ENCODE assay signal across 8 mouse cellular contexts in genomic region chr3:94886316-94887224, GRCm38 (mm10). TPM values are rescaled to one million over a fixed set of nuclear protein-coding genes. Genes with fewer than 3 reads are reported as not detected.
A peak's percentile ranks its signal among the peaks of the same experiment; 100 is the strongest.
DNase-seq lines count a peak whose midpoint lies in the region; ATAC-seq and TF ChIP-seq lines count a peak whose summit lies in the region.

Psmb4 (minus strand) TSS chr3:94886961.

- TF ChIP-seq CTCF in bone marrow, adult 2 months (IDR thresholded peaks at IDR 0.05; ENCODE audit: control insufficient read depth, insufficient read depth, low read length): no peak

- peak; percentile 93 for DNase-seq in A20 (ENCODE audit: low read depth, low spot score)
- peak; percentile 87 to 89 for DNase-seq in heart, adult 9 months (ENCODE audit: low spot score in 2 of 2)
- peak; percentile 59 to 71 for DNase-seq in monocyte, adult 2 months (ENCODE audit: low read depth in 1 of 2, low spot score in 2 of 2)
- peak; percentile 83 to 86 for DNase-seq in spleen, postnatal 36 days (ENCODE audit: low spot score in 2 of 2)

- peak within 1 kb of the TSS; percentile 93 for H3K4me3 ChIP-seq in bone marrow, adult 2 months (replicated peaks; ENCODE audit: control insufficient read depth, low read depth, low read length)
- H3K4me3 ChIP-seq in embryonic facial prominence, embryonic 15.5 days (replicated peaks): peak within 1 kb of the TSS; percentile 98
- H3K4me3 ChIP-seq in kidney, embryonic 14.5 days (ENCODE audit: low read length): peak within 1 kb of the TSS; percentile 83
- peak within 1 kb of the TSS; percentile 84 for H3K4me3 ChIP-seq in limb, embryonic 15.5 days

- H3K4me2 ChIP-seq in embryonic facial prominence, embryonic 15.5 days (replicated peaks): peak within 1 kb of the TSS; percentile 71
- H3K4me2 ChIP-seq in kidney, embryonic 14.5 days (replicated peaks; ENCODE audit: low read depth, low read length): peak within 1 kb of the TSS; percentile 66
- H3K4me2 ChIP-seq in limb, embryonic 15.5 days: peak within 1 kb of the TSS; percentile 77

- peak; percentile 50; the same call in 1 of the 2 replicates for TF ChIP-seq POLR2A in bone marrow, adult 2 months (IDR thresholded peaks at IDR 0.05; ENCODE audit: borderline replicate concordance, control insufficient read depth, low read depth, low read length)

- peaks cover 39% of the 10 kb centered on the region for H3K36me3 ChIP-seq in embryonic facial prominence, embryonic 15.5 days
- H3K36me3 ChIP-seq in kidney, embryonic 14.5 days (ENCODE audit: control insufficient read depth, insufficient read depth, low read length): peaks cover 38% of the 10 kb centered on the region
- H3K36me3 ChIP-seq in limb, embryonic 15.5 days: peaks cover 37% of the 10 kb centered on the region

- no peaks in the 10 kb centered on the region; the same call in 1 of the 2 replicates for H3K4me1 ChIP-seq in bone marrow, adult 2 months (ENCODE audit: control insufficient read depth, insufficient read depth, low read length)
- peaks cover 18% of the 10 kb centered on the region for H3K4me1 ChIP-seq in embryonic facial prominence, embryonic 15.5 days
- H3K4me1 ChIP-seq in kidney, embryonic 14.5 days (ENCODE audit: control insufficient read depth, insufficient read depth, low read length): peaks cover 10% of the 10 kb centered on the region; the same call in 1 of the 2 replicates
- H3K4me1 ChIP-seq in limb, embryonic 15.5 days: peaks cover 20% of the 10 kb centered on the region

- H3K9me3 ChIP-seq in embryonic facial prominence, embryonic 15.5 days (replicated peaks): no peaks in the 10 kb centered on the region
- no peaks in the 10 kb centered on the region for H3K9me3 ChIP-seq in kidney, embryonic 14.5 days (ENCODE audit: control insufficient read depth, low read length)
- no peaks in the 10 kb centered on the region for H3K9me3 ChIP-seq in limb, embryonic 15.5 days

- no peaks in the 10 kb centered on the region for H3K27me3 ChIP-seq in embryonic facial prominence, embryonic 15.5 days
- no peaks in the 10 kb centered on the region for H3K27me3 ChIP-seq in kidney, embryonic 14.5 days (ENCODE audit: control insufficient read depth, insufficient read depth, low read length)
- H3K27me3 ChIP-seq in limb, embryonic 15.5 days: no peaks in the 10 kb centered on the region

- peak within 1 kb of the TSS; percentile 66; the same call in 1 of the 2 replicates for H3K27ac ChIP-seq in bone marrow, adult 2 months (ENCODE audit: control insufficient read depth, insufficient read depth, low read depth, low read length, poor library complexity)
- H3K27ac ChIP-seq in embryonic facial prominence, embryonic 15.5 days (replicated peaks): peak within 1 kb of the TSS; percentile 84
- H3K27ac ChIP-seq in kidney, embryonic 14.5 days (ENCODE audit: low read depth, low read length): peak within 1 kb of the TSS; percentile 60
- H3K27ac ChIP-seq in limb, embryonic 15.5 days: peak within 1 kb of the TSS; percentile 82

- WGBS in bone marrow, adult 2 months: under 1% methylated on average over 61 of the region's 61 CpGs
- WGBS in embryonic facial prominence, embryonic 15.5 days: under 1% methylated on average over 61 of the region's 61 CpGs
- under 1% methylated on average over 61 of the region's 61 CpGs for WGBS in kidney, embryonic 14.5 days
- WGBS in limb, embryonic 15.5 days: 1% methylated on average over 61 of the region's 61 CpGs

- ATAC-seq in embryonic facial prominence, embryonic 15.5 days (ENCODE audit: insufficient number of reproducible peaks, low FRiP score, low TSS enrichment, low read depth): peak; percentile 79
- ATAC-seq in kidney, embryonic 14.5 days (ENCODE audit: low FRiP score, low TSS enrichment): peak; percentile 81
- 0 out of 2 replicates have a peak, but pooled peaks have one; percentile 76 for ATAC-seq in limb, embryonic 15.5 days (ENCODE audit: insufficient number of reproducible peaks, low FRiP score, low TSS enrichment, low read depth)

- H3K9ac ChIP-seq in embryonic facial prominence, embryonic 15.5 days: peak within 1 kb of the TSS; percentile 90
- peak within 1 kb of the TSS; percentile 89 for H3K9ac ChIP-seq in kidney, embryonic 14.5 days (ENCODE audit: low read depth, low read length)
- H3K9ac ChIP-seq in limb, embryonic 15.5 days: peak within 1 kb of the TSS; percentile 87

RNA-seq across cellular contexts. Expression of gene Psmb4, which starts in this region (rescaled TPM):
- 291 and 443 TPM in 2 replicates for polyA plus RNA-seq in bone marrow, adult 2 months (2011; ENCODE audit: insufficient read depth, insufficient read length, low replicate concordance, missing spikeins)
- 328 and 351 TPM in 2 replicates for polyA plus RNA-seq in embryonic facial prominence, embryonic 15.5 days (2015; fragmentation: Nextera tagmentation; extraction: Ambion mirVana)
- 355 and 392 TPM in 2 replicates for polyA plus RNA-seq in kidney, embryonic 14.5 days (2014; fragmentation: Nextera tagmentation; extraction: Ambion mirVana)
- polyA plus RNA-seq in limb, embryonic 15.5 days (2015; fragmentation: Nextera tagmentation; extraction: Ambion mirVana): 312 and 330 TPM in 2 replicates

Comparison
In these comparisons a context has a peak if more than half of its experiments do, and no peak if none do; other contexts are left out.
1. Peak in every context shown above with its lines: DNase-seq, ATAC-seq, H3K4me3 ChIP-seq and H3K27ac ChIP-seq.